Mouse (Mus musculus): ENCODE data around the gene Mrpl53. TPM values are rescaled to one million over a fixed set of nuclear protein-coding genes. Genes with fewer than 3 reads are reported as not detected.
A peak's percentile ranks its signal among the peaks of the same experiment; 100 is the strongest.

Gene Mrpl53
- polyA plus RNA-seq, 1 experiment from 2014 or later: 122 TPM

DNA sequence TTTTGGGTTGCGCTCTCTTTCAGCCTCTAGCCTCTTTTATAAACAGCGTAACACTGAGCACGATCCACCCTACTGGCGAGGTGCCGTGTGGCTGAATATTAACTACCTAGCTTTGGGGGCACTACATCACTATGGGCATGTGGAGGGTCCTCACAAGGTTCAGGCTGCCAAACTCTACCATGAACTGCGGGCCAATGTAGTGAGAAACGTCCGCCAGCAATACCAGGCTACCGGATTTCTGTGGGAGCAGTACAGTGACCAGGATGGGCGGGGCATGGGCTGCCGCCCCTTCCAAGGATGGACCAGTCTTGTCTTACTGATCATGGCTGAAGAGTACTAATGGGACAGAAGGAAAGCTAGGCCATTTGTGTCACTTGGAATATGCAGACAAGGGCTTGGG, 9.5 kb downstream of the Mrpl53 start:
- no peak overlapping the region for H3K27ac ChIP-seq (ENCODE audit: low read length)
- no peak overlapping the region for H3K4me2 ChIP-seq (ENCODE audit: low read length)
- H3K27me3 ChIP-seq (replicated peaks; ENCODE audit: control insufficient read depth, insufficient read depth, low read length): no peaks in the 10 kb centered on the region
- peaks cover 13% of the 10 kb centered on the region; the same call in 1 of the 2 replicates for H3K36me3 ChIP-seq (ENCODE audit: control insufficient read depth, insufficient read depth)
- no peak overlapping the region for H3K4me3 ChIP-seq (replicated peaks; ENCODE audit: low read length)
- WGBS: 78% methylated on average over 11 of the region's 11 CpGs
- no peak for ATAC-seq
- H3K9me3 ChIP-seq (ENCODE audit: control insufficient read depth, low read length): no peaks in the 10 kb centered on the region
- peaks cover 47% of the 10 kb centered on the region for H3K4me1 ChIP-seq (replicated peaks; ENCODE audit: control insufficient read depth, insufficient read depth, low read length)
- no peak overlapping the region for H3K9ac ChIP-seq (replicated peaks; ENCODE audit: low read depth, low read length)

- H3K36me3 ChIP-seq (ENCODE audit: control insufficient read depth, insufficient read depth): peaks cover 13% of the 10 kb centered on the region; the same call in 1 of the 2 replicates
- ATAC-seq: no peak
- WGBS: 83% methylated on average over 14 of the region's 14 CpGs
- no peaks in the 10 kb centered on the region for H3K9me3 ChIP-seq (ENCODE audit: control insufficient read depth, low read length)
- no peak overlapping the region; the same call in 1 of the 2 replicates for H3K9ac ChIP-seq (replicated peaks; ENCODE audit: low read depth, low read length)
- no peaks in the 10 kb centered on the region for H3K27me3 ChIP-seq (replicated peaks; ENCODE audit: control insufficient read depth, insufficient read depth, low read length)
- H3K4me2 ChIP-seq (ENCODE audit: low read length): no peak overlapping the region; the same call in 1 of the 2 replicates
- H3K27ac ChIP-seq (ENCODE audit: low read length): no peak overlapping the region
- no peak overlapping the region for H3K4me3 ChIP-seq (replicated peaks; ENCODE audit: low read length)
- H3K4me1 ChIP-seq (replicated peaks; ENCODE audit: control insufficient read depth, insufficient read depth, low read length): peaks cover 54% of the 10 kb centered on the region
Observed at GRCm38 (mm10) chr6:83118825-83119733, 10.2 kb downstream of the Mrpl53 start.

- Histone ChIP-seq H3K9ac (replicated peaks; ENCODE audit: low read depth, low read length) (peak overlapping the region; percentile 97), H3K36me3 (ENCODE audit: control insufficient read depth, insufficient read depth) (peaks cover 13% of the 10 kb centered on the region; the same call in 1 of the 2 replicates), H3K4me2 (ENCODE audit: low read length) (peak overlapping the region; percentile 79), H3K9me3 (ENCODE audit: control insufficient read depth, low read length) (no peaks in the 10 kb centered on the region), H3K4me1 (replicated peaks; ENCODE audit: control insufficient read depth, insufficient read depth, low read length) (peaks cover 55% of the 10 kb centered on the region), H3K27ac (ENCODE audit: low read length) (no peak overlapping the region), H3K4me3 (replicated peaks; ENCODE audit: low read length) (no peak overlapping the region), H3K27me3 (replicated peaks; ENCODE audit: control insufficient read depth, insufficient read depth, low read length) (no peaks in the 10 kb centered on the region)
- ATAC-seq: no peak
- 86% methylated on average over 7 of the region's 7 CpGs for WGBS
Observed at GRCm38 (mm10) chr6:83119734-83120051, 10.9 kb downstream of the Mrpl53 start.

GRCm38 (mm10) chr6:83120930-83121862, 12.4 kb downstream of the Mrpl53 start, which contains the start of gene Wbp1:
Gene Wbp1 (minus strand): TSS chr6:83121559.
- H3K27ac ChIP-seq (ENCODE audit: low read length): peak within 1 kb of the TSS; percentile 98
- peak; percentile 96 for ATAC-seq
- H3K4me1 ChIP-seq (replicated peaks; ENCODE audit: control insufficient read depth, insufficient read depth, low read length): peaks cover 48% of the 10 kb centered on the region
- H3K36me3 ChIP-seq (ENCODE audit: control insufficient read depth, insufficient read depth): peaks cover 13% of the 10 kb centered on the region; the same call in 1 of the 2 replicates
- H3K9ac ChIP-seq (replicated peaks; ENCODE audit: low read depth, low read length): peak within 1 kb of the TSS; percentile 97
- no peaks in the 10 kb centered on the region for H3K9me3 ChIP-seq (ENCODE audit: control insufficient read depth, low read length)
- H3K4me2 ChIP-seq (ENCODE audit: low read length): peak within 1 kb of the TSS; percentile 98
- no peaks in the 10 kb centered on the region for H3K27me3 ChIP-seq (replicated peaks; ENCODE audit: control insufficient read depth, insufficient read depth, low read length)
- H3K4me3 ChIP-seq (replicated peaks; ENCODE audit: low read length): peak within 1 kb of the TSS; percentile 86
- WGBS: under 1% methylated on average over 38 of the region's 38 CpGs

- Histone ChIP-seq H3K9ac (replicated peaks; ENCODE audit: low read depth, low read length) (peak overlapping the region; percentile 96), H3K4me2 (ENCODE audit: low read length) (peak overlapping the region; percentile 98), H3K9me3 (ENCODE audit: control insufficient read depth, low read length) (no peaks in the 10 kb centered on the region), H3K27ac (ENCODE audit: low read length) (peak overlapping the region; percentile 98), H3K27me3 (replicated peaks; ENCODE audit: control insufficient read depth, insufficient read depth, low read length) (no peaks in the 10 kb centered on the region), H3K36me3 (ENCODE audit: control insufficient read depth, insufficient read depth) (peaks cover 9% of the 10 kb centered on the region; the same call in 1 of the 2 replicates), H3K4me1 (replicated peaks; ENCODE audit: control insufficient read depth, insufficient read depth, low read length) (peaks cover 40% of the 10 kb centered on the region), H3K4me3 (replicated peaks; ENCODE audit: low read length) (peak overlapping the region; percentile 86)
- WGBS: 1% methylated on average over 52 of the region's 52 CpGs
- peak; percentile 49 for ATAC-seq
Observed at GRCm38 (mm10) chr6:83121863-83122710, 13.2 kb downstream of the Mrpl53 start.

DNA sequence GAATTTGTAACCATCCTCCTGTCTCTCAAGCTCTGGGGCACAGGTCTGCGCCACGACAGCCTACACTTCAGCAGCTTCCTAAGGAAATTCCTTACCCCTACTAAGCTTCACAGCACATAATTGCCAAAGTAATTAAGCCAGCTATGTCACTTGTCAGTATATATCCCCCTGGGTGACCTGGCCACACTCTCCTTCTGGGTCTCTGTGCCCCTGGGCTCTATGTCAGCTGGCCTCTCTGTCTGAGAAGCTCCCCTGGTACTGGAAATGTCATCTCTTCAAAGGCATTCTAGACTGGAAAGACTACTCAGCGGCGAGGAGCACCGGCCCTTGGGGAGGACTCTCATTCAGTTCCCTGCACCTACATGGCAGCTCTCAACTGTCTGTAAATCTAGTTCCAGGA, 14.1 kb downstream of the Mrpl53 start:
- ATAC-seq: no peak
- peaks cover 7% of the 10 kb centered on the region; the same call in 1 of the 2 replicates for H3K36me3 ChIP-seq (ENCODE audit: control insufficient read depth, insufficient read depth)
- no peaks in the 10 kb centered on the region for H3K27me3 ChIP-seq (replicated peaks; ENCODE audit: control insufficient read depth, insufficient read depth, low read length)

DNA sequence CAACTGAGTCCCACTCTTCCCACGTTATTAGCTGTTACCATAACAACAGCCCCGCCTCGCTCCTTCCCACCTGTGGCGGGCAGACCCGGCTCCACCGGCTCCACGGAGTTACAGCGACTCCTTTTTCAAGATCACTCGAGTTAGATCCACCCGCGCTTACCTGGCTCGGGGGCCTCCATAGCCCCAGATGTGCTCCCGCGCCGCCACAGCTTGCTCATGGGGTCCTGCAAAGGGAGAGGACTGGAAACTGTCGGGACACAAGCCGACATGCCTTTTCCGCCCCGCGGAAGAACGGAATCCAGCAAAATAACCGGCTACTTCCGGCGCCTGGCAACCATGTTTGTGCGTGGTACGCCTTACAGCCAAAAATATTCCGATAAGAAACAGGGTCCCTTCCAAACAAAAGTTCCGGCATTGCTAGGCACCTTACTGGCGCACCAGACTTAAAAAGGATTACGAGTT, 16.0 kb downstream of the Mrpl53 start:
- H3K27me3 ChIP-seq (replicated peaks; ENCODE audit: control insufficient read depth, insufficient read depth, low read length): no peaks in the 10 kb centered on the region
- H3K36me3 ChIP-seq (ENCODE audit: control insufficient read depth, insufficient read depth): no peaks in the 10 kb centered on the region
- H3K9me3 ChIP-seq (ENCODE audit: control insufficient read depth, low read length): no peaks in the 10 kb centered on the region
- ATAC-seq: peak; percentile 26
- under 1% methylated on average over 30 of the region's 30 CpGs for WGBS
- peak overlapping the region; percentile 75 for H3K9ac ChIP-seq (replicated peaks; ENCODE audit: low read depth, low read length)
- H3K27ac ChIP-seq (ENCODE audit: low read length): peak overlapping the region; percentile 65
- peak overlapping the region; percentile 87 for H3K4me3 ChIP-seq (replicated peaks; ENCODE audit: low read length)
- peaks cover 31% of the 10 kb centered on the region for H3K4me1 ChIP-seq (replicated peaks; ENCODE audit: control insufficient read depth, insufficient read depth, low read length)
- H3K4me2 ChIP-seq (ENCODE audit: low read length): peak overlapping the region; percentile 82

More for the DNA sequence above, 14.1 kb downstream of the Mrpl53 start:
- H3K4me3 ChIP-seq (replicated peaks; ENCODE audit: low read length): no peak overlapping the region
- H3K9ac ChIP-seq (replicated peaks; ENCODE audit: low read depth, low read length): peak overlapping the region; percentile 1; the same call in 1 of the 2 replicates
- WGBS: 80% methylated on average over 5 of the region's 5 CpGs
- peaks cover 38% of the 10 kb centered on the region for H3K4me1 ChIP-seq (replicated peaks; ENCODE audit: control insufficient read depth, insufficient read depth, low read length)
- H3K27ac ChIP-seq (ENCODE audit: low read length): no peak overlapping the region
- peak overlapping the region; percentile 98; the same call in 1 of the 2 replicates for H3K4me2 ChIP-seq (ENCODE audit: low read length)
- H3K9me3 ChIP-seq (ENCODE audit: control insufficient read depth, low read length): no peaks in the 10 kb centered on the region

DNA sequence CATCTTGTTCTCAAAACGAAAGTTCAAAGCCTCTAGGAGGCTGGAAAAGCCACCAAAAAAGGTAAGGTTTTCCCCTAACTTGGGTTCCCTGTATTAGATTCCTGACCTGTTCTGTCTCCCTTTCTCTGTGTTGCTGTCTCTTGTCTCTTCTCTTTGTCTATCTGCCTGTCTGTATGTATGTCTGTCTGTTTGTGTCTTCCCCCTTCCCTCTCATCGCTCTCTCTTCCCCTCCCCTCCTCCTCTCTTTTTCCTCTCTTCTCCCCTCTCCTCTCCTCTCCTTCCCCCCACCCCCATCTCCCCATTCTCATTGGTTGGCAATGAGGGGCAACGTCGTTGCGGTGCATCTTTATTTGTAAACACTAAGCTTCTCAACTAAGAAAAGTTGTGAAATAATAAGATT, 16.5 kb downstream of the Mrpl53 start, which contains the start of gene Ino80b:
Ino80b (minus strand) TSS at position 101 of the 400 bp plus-strand sequence.
- H3K9me3 ChIP-seq (ENCODE audit: control insufficient read depth, low read length): no peaks in the 10 kb centered on the region
- peak within 1 kb of the TSS; percentile 65 for H3K27ac ChIP-seq (ENCODE audit: low read length)
- H3K4me3 ChIP-seq (replicated peaks; ENCODE audit: low read length): peak within 1 kb of the TSS; percentile 87
- H3K4me2 ChIP-seq (ENCODE audit: low read length): peak within 1 kb of the TSS; percentile 82
- H3K9ac ChIP-seq (replicated peaks; ENCODE audit: low read depth, low read length): peak within 1 kb of the TSS; percentile 75
- WGBS: 16% methylated on average over 5 of the region's 5 CpGs
- no peaks in the 10 kb centered on the region for H3K36me3 ChIP-seq (ENCODE audit: control insufficient read depth, insufficient read depth)
- peaks cover 27% of the 10 kb centered on the region for H3K4me1 ChIP-seq (replicated peaks; ENCODE audit: control insufficient read depth, insufficient read depth, low read length)
- no peak for ATAC-seq
- H3K27me3 ChIP-seq (replicated peaks; ENCODE audit: control insufficient read depth, insufficient read depth, low read length): no peaks in the 10 kb centered on the region

All from forebrain, embryonic 16.5 days (tissue).